8 mouse cellular contexts compared by ENCODE assay signal in genomic region chr7:127712461-127713385, GRCm38 (mm10). TPM values are rescaled to one million over a fixed set of nuclear protein-coding genes. Genes with fewer than 3 reads are reported as not detected.
DNase-seq lines count a peak whose midpoint lies in the region; ATAC-seq lines count a peak whose summit lies in the region.

TSS of gene Ctf1 (plus strand) at chr7:127712736.

- peak within 1 kb of the TSS; percentile 49 for H3K4me3 ChIP-seq in lung, embryonic 16.5 days (ENCODE audit: low read length)

- ATAC-seq in lung, embryonic 16.5 days (ENCODE audit: low read depth): peak; percentile 46

- peak within 1 kb of the TSS; percentile 63 for H3K9ac ChIP-seq in lung, embryonic 16.5 days (ENCODE audit: low read length)

- peak within 1 kb of the TSS; percentile 63 for H3K4me2 ChIP-seq in lung, embryonic 16.5 days (ENCODE audit: low read depth, low read length)

- no peaks in the 10 kb centered on the region for H3K9me3 ChIP-seq in lung, embryonic 16.5 days (ENCODE audit: control insufficient read depth, low read length)

- no peaks in the 10 kb centered on the region for H3K36me3 ChIP-seq in lung, embryonic 16.5 days (ENCODE audit: control insufficient read depth, insufficient read depth, low read length)

- WGBS in lung, embryonic 16.5 days: 2% methylated on average over 27 of the region's 28 CpGs

- peak; percentile 69 for DNase-seq in MEL-GATA-1-ER (ENCODE audit: extremely low read depth, low read depth)
- peak; percentile 78 to 90 for DNase-seq in cerebellum, adult 18-20 months
- peak; percentile 88 for DNase-seq in forelimb bud, embryonic 11.5 days (ENCODE audit: low read depth, low spot score)
- peak; percentile 83 for DNase-seq in heart, postnatal 4 days
- DNase-seq in layer of hippocampus, adult 9-11 months: peak; percentile 73
- DNase-seq in ovary, postnatal 10 days (ENCODE audit: low spot score): peak; percentile 44
- DNase-seq in thymus, postnatal 25 days: peak; percentile 74

- peaks cover 33% of the 10 kb centered on the region for H3K4me1 ChIP-seq in lung, embryonic 16.5 days (replicated peaks; ENCODE audit: control insufficient read depth, insufficient read depth, low read length)

- no peaks in the 10 kb centered on the region for H3K27me3 ChIP-seq in lung, embryonic 16.5 days (ENCODE audit: control insufficient read depth, insufficient read depth, low read depth, low read length)

- H3K27ac ChIP-seq in lung, embryonic 16.5 days (ENCODE audit: low read length): peak within 1 kb of the TSS; percentile 93

RNA-seq across cellular contexts. Expression of gene Ctf1, which starts in this region (rescaled TPM):
- total RNA-seq in heart, postnatal 4 days (2021): 1 to 10 TPM; 3.4 to 4.0 TPM
- polyA plus RNA-seq in lung, embryonic 16.5 days (2015; fragmentation: Nextera tagmentation; extraction: Ambion mirVana): 11.4 and 11.8 TPM in 2 replicates

Comparison
In these comparisons a context has a peak if more than half of its experiments do, and no peak if none do; other contexts are left out.
1. Peak in every context shown above with its lines: DNase-seq, ATAC-seq, H3K4me3 ChIP-seq and H3K27ac ChIP-seq.